Mouse (Mus musculus): ENCODE results near the gene Efhd2. TPM values are rescaled to one million over a fixed set of nuclear protein-coding genes. Genes with fewer than 3 reads are reported as not detected.

The Efhd2 gene
- total RNA-seq, 2 experiments from 2014 or later, result 42.2 to 53.6 TPM

DNA sequence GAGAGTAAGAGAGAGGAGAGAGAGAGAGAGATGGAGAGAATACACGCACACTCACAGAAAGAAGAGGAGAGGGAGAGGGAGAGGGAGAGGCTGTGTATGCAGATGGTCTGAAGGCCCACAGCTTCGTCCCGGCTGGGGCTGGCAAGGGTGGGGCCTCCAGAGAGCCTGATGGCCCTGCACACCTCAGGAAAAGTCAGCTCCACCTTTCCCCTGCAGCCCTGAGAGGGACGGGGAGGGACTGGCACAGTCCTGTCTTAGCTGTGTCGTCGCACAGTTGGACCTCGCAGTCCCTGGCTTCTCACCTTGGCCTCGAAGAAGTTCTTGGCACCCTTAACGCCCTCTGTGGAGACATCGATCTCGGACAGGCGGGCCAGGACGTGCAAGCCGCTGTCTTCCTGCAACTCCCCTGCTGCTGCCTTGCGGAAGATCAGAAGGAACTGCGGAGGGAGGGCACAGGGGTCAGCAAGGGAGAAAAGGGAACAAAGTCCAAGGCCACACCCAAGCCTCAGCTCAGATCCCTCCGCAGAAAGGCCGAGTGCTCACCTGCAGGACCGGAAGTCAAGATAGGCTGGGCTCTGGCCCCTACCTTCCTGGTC is 14.4 kb downstream of the Efhd2 start:
- ATAC-seq (replicated peaks; ENCODE audit: poor library complexity), result no peak

DNA sequence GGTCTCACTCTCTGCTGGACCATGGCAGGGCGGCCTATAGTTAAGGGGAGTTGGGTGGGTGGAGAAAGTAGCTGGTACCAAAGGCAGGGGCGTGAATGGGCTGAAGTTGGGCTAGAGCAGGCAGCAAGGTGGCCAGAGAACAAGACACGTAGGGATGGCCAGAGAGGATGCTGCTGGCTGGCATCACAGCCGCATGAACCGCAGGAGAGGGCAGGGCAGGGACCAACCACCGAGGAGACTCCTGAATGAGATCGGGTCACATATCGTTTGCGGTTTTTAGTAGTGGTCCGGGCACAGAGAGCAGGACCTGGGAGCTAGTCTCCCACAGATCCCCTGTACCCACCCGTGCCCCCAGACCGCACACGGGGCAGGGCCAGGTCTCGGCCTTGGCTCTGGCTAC is 15.4 kb downstream of the Efhd2 start:
- ATAC-seq (replicated peaks; ENCODE audit: poor library complexity), result no peak

DNA sequence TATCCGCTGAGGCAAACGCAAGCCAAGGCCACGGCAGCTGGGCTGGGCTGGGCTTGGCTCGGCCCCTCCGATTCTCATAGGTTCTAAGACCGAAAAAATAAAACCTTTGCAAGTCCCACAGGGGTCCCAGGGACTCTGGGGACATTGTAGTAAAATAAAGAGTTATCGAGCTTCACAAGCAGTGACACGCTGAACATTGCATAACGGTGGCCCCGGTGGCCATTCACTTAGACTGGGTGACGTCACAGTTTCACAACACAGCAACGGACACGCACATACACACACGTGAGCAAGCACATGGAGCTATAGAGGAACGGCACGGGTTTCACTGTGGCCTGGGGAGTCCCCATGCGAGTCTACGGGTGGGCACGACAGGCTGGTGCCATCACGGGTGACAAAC is 16.2 kb downstream of the Efhd2 start:
- ATAC-seq (replicated peaks; ENCODE audit: poor library complexity), result 0 out of 2 replicates have a peak, but pooled peaks have one; percentile 25

DNA sequence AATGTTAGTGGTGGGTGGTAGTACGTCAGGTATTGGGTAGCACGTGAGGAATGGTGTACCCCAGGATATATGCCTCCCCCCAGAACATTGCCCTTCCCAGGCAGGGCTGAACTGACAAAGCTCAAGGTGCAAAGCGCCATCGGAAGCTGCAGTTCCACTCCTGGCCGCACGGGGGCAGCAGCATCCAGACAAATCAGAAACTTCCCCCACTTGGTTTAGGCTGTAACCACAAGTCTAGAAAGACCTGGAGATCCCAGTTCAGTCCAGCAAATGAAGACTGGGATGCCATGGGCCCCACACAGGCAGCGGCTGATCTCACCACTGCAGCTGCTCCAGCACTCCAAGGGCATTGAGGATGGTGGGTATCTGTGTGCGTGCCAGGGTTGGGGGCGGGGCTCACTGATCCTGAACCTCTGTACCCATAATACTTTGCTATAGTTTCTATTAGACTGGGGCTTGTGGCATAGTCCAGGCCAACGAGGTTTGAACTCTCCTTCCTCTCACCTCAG is 17.2 kb downstream of the Efhd2 start:
- ATAC-seq (replicated peaks; ENCODE audit: poor library complexity), result peak; percentile 84

DNA sequence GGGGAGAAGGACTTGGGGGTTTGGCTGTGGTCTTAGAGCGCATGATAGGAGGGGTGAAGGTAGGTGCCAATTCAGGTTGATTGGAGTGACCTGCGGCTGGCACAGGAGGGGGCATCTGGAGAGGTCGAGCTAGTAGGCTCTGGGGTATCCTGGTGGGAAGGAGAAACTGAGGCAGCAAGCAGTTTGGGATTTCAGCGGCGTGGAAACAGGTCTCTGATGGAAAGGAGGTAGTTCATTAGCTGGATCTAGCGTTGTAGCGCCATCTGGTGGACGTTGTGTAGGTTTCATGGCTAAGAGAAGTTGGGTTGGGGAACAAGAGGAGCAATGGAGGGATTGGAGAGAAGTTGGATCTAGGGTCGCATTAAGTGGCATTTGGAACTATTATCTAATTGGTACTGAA is 21.3 kb downstream of the Efhd2 start:
- ATAC-seq (replicated peaks; ENCODE audit: poor library complexity), result peak; percentile 53; the same call in 1 of the 2 replicates

DNA sequence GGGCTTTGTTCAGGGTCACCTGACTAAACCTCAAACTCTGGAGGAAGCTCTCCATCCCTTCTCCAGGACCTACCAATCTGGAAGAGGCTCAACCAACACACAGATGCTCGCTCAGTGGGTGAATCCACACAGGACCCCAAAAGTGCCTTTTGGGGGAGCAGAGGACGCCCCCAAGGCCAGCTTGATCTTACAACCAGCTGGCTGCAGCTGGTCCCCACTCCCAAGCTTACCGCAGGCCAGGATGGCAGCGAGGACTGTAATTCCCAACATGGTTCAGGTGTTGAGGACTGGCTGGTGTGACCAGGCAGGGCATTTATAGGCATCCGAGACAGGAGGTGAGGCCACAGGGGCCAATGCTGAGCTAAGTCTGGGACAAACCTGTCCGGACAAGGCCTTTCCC is 28.7 kb downstream of the Efhd2 start, which contains the start of gene Ctrc:
Gene Ctrc (minus strand): TSS at position 361 of the 400 bp plus-strand sequence.
- ATAC-seq (replicated peaks; ENCODE audit: poor library complexity), result no peak

DNA sequence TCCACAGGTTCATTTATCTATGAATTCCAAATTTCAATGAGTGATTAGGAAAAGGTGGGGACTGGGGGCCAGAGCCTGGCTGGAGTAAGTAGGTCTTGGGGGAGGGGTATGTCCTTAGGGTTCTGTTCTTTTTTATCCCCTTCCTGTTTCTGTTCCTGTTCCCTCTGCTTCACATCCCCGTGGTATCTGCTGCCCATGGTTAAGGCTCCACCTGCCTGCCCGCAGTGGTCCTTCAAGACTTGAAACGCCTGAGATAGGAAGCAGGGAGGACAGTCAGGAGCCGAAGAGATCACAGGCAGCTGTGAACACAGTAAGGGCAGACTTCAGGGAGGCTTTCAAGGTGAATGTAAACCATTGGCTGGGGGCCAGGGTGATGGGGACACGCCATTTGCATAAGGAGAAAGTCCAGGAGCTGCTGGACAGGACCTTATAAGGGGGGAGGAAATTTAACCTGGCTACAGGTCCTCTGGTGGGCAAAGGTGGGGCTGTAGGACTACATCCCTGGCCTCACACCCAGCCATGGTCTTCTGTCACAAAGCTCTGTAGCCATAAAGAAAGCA is 40.1 kb downstream of the Efhd2 start:
- peak; percentile 31; the same call in 1 of the 2 replicates for ATAC-seq (replicated peaks; ENCODE audit: poor library complexity)

DNA sequence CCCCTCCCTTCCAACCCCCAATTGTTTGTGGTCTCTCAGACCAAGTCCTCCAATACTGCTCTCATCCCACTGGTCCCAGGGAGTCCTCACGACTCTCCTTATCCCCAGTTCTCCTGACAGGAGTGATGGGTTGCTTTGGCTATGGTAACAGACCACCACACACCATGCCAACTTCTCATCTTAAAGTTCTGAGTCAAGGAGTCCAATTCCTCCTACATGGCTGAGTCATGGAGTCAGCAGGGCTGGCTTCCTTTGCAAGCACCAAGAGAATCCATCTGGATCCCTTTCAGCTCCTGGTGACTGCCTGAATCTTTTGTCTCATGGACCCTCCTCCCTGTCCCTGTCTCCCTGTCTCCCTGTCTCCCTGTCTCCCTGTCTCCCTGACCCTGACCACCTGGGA is 40.8 kb downstream of the Efhd2 start:
- ATAC-seq (replicated peaks; ENCODE audit: poor library complexity), result no peak

DNA sequence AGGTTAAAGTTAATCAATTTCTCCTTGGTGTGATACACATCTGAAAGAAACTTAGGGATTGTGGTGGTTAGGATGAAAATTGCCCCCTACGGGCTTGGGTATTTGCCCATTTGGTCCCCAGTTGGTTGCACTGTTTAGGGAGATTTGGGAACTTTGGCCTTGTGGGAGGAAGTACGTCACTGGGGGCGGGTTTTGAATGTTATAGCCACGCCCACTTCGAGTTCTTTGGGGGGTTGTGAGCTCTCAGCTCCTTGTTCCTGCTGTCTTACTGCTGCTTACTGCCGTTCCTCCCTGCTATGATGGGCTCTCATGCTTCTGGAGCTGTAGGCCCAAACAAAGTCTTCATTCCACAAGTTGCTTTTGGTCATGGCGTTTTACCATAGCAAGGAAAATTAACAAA is 43.4 kb downstream of the Efhd2 start:
- ATAC-seq (replicated peaks; ENCODE audit: poor library complexity), result no peak

DNA sequence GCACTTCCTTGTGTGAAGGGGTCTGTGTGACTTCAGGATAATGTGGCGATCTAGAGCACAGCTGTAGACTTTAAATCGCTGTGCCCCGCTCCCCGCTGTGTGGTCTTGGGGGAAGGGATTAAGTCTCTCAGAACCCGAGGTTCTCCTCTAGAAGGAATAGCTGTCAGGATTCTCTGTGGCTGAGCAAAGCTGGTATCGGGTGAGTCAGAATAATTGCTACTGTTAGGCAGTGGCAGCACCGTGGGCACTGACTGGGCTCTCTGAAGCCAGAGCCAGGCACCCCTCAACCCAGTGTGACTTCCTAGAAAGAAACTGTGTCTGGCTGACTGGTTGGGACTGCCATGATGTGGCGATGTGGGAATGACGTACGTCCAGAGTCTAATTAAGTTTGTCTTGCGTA is 44.3 kb downstream of the Efhd2 start:
- no peak for ATAC-seq (replicated peaks; ENCODE audit: poor library complexity)

DNA sequence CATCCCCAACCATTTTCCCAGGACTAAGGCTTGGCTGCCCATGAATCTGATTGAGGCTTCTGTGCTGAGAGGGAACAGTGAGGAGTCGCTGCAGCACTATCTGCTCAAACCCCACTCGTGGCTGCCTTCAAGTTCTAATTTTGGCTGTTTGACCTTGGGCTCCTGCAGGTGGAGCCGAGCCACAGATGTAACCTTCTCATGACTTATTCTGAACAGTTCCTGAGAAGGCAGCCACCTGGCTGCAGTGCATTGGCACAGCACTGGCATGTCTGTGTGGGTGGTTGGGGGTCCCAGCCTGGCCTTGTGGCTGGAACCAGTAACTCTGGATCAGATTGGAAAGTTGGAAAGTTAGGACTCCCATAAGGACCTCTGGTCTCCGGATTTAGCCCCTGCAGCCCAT is 46.5 kb downstream of the Efhd2 start:
- ATAC-seq (replicated peaks; ENCODE audit: poor library complexity), result no peak

DNA sequence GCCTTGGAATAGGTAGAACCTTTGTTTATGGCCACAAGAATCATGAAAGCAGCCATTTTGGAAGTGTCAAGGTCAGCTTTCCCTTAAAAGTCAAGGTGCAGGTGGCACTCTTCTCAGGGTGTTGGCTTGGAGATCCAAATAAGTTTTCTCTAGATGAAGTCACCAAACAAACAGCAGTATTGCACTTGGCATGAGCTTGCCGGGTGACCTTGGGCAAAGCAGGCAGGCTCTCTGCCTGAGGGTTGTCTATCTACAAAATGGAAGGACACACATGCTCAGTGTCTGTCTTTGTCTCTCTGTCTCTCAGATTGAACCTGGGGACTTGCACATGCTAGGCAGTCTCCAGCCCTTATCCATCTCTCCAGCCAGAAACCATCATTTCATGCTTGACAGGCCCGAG is 47.3 kb downstream of the Efhd2 start:
- ATAC-seq (replicated peaks; ENCODE audit: poor library complexity), result no peak

DNA sequence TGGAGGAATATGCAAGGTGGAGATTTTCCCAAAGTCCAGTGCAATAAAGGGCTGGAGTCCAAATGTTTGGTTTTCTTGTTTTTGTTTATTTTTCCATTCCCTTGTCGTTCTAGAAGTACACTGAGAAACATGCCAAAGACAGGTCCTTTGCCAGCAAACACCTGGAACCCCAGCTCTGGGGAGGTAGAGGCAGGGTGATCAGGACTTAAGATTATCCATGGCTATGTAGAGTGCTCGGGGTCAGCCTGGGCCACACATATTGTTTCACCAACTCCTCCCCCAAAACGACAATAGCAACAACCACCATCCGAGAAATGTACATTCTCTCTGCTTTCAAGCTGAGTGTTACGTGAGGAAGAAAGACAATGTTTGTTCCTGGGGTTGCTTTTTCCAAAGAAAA is 48.7 kb downstream of the Efhd2 start, which contains the start of gene Cela2a:
Gene Cela2a (minus strand): TSS at position 101 of the 400 bp plus-strand sequence.
- no peak for ATAC-seq (replicated peaks; ENCODE audit: poor library complexity)

DNA sequence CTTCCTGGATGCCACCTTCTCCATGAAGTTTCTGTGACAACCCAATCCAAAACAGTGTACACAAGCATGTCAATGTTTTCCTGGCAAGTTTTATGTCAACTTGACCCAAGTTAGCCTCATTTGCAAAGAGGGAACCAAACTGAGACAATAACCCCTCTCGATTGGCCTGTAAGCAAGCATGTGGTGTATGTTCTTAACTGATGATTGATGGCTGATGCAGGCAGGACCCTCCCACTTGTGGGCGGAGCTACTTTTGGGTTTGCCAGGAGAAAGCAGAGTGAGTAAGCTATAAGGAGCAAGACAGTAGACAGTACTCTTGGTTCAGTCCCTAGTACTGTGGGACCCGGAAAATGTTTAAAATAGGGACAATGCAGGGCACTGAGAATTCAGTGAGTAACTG is 51.7 kb downstream of the Efhd2 start:
- peak; percentile 93 for ATAC-seq (replicated peaks; ENCODE audit: poor library complexity)

DNA sequence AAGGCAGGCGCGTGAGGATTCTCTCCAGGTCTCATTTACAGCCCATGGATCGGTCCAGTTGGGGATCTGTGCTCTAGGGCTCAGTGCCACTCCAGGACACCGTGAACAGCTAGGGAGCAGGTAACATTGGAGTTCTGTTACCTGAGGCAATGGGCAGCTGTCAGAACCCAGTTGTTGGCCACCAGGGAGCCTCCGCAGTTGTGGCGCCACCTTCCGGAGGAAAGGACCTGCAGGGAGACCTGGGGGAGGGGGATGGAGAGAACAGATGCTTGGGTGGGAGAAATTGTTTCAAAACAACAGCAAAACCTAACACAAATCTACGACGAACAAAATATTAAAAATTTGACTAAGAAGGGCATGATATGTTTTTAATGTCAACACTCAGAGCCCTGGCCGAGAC is 52.6 kb downstream of the Efhd2 start:
- ATAC-seq (replicated peaks; ENCODE audit: poor library complexity), result peak; percentile 38; the same call in 1 of the 2 replicates

DNA sequence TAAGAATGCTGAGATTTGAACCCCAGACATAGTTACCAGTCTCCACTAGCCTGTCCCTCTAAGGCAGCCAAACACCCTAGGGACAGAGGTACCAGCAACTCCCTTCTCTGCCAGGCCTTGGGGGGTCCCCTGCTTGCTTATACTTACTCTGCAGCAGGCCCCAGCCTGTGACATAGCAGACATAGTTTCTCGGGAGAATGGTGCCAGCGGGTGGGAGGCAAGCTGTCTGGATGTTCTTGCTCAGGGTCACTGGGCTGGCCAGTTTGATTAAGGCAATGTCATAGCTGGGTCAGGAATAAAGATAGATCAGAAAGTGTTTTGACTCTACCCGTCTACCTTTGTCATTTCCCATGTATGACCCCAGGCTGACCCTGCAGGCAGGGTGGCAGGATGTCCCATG is 53.5 kb downstream of the Efhd2 start:
- ATAC-seq (replicated peaks; ENCODE audit: poor library complexity), result no peak

DNA sequence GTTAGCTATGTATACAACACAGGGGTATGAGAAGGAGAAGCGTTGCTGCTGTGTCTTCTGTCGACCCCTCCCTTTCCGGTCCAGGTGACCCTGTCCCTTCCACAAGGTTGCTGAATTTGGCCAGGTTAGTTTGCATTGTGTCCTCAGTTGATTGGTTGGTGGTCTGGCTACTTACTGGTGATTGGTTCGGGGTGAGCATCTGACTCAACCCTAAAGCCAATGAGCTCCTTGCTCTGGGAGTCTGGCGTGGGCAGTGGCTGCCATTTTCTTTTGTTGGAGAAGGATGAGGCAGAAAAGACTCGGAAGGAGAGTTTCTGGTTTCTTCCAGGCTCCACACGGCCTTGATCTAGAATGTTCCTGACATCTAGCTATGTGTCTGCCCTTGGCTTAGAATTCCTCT is 55.4 kb downstream of the Efhd2 start:
- ATAC-seq (replicated peaks; ENCODE audit: poor library complexity), result no peak

DNA sequence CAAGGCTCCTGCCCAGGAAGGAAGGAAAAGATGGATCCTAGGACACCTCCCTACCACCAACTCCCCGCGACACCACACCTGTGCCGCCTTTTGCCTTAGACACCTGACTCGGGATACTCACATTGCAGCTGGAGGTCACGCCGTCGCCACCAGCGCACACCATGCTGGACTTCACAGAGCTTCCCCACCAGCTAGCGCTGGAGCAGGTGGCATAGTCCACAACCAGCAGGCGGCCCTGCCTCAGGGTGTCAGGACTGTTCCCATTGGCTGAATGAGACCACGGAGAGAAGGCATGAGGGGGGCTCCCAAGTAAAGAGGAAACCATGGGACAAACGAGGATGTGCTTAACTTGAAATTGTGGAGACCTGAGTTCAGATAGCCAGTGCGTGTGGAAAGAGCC is 55.9 kb downstream of the Efhd2 start:
- ATAC-seq (replicated peaks; ENCODE audit: poor library complexity), result no peak

DNA sequence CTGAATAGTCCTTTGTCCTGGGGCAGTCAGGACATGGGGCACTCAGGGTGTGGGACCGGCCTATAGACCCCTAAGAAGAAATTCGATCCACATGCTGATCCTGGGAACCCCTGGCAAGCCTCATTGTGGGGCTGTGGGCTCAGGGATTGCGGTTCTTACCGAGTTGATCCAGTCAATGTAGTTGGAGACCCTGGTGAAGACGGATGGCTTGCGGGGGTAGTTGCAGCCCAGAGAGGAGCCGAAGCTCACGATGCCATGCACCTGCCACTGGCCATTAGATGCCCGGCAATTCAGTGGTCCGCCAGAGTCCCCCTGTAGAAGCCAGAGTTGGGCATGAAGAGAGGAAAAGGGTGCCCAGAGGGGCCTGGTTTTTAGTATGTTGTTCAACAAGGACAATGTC is 57.0 kb downstream of the Efhd2 start:
- ATAC-seq (replicated peaks; ENCODE audit: poor library complexity), result no peak

DNA sequence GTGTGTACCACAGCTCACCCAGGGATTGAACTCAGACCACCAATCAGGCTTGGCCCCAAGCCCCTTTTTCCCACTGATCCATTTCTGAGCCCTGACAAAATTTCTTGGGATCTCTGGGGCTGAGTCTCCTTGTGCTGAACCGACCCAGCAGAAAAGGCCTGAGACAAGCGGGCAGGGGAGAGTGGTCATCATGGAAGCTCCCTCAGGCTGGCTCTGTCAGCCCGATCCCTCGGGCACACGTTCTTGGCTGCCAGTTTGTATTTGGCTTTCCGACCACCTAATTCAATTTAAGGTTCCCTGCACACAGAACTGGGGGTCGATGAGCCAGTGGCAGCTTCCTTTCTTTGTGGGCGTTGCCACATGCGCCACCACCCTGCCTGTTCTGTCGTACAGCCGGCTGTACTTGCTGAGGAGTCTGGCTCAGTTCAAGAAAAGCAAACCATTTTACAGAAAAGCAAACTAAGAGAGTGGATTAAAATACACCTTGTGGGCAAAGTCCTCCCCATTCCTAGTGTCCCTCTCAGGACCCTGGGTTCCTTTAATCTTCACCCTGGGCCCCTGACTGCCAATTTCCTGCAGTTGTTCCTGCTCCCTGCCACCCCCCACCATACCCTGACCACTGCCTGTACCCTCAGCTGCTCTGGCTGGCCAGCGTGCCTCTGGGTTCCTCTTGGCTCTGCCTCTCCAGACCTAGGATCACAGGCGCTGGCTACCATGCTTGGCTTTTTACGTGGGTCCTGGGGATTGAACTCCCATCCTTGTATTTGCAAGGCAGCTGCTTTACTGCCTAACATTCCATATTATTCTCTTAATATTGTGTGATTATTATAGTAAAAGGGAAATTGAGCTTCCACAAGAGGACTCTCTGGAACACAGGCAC is 57.7 kb downstream of the Efhd2 start:
- ATAC-seq (replicated peaks; ENCODE audit: poor library complexity), result no peak

DNA sequence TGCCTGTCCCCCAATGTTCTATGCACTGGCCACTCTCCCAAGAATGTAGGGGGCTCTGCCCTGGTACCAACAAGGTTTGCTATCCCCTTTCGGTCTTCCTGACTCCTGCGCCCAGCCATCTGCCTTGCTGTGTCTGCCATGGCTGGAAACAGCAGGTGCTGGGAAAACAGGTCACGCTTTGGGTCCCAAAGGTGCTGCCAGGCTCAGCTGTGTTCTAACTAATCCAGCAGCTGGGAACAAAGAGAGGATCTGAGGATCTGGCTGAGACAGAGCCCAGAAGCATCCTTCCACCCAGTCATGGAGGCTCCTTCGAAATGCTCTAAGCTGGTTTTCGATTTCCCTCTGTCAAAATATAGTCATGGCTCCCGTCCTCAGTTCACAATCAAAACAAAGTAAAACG is 58.5 kb downstream of the Efhd2 start:
- ATAC-seq (replicated peaks; ENCODE audit: poor library complexity), result no peak

DNA sequence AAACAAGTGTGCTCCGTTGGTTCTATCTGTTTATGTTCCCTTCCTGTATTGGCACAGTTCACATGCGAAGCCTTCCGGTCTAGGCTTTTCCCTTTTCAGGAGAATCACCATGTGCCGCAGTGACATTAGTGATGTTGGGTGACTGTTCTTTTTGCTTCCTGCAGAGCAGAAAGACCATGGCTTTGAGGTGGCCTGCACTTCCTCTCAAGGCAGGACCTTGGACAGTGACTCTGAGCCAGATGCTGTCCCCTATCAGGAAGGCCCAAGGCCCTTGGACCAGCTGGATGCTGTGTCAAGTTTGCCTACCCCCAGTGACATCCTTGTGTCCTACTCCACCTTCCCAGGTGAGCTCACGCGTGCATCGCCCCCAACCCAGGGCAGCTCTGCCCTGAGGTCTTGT is 63.3 kb downstream of the Efhd2 start:
- no peak for ATAC-seq (replicated peaks; ENCODE audit: poor library complexity)
